Mouse (Mus musculus): ENCODE data around the gene Wdfy4.

Gene Wdfy4

DNA sequence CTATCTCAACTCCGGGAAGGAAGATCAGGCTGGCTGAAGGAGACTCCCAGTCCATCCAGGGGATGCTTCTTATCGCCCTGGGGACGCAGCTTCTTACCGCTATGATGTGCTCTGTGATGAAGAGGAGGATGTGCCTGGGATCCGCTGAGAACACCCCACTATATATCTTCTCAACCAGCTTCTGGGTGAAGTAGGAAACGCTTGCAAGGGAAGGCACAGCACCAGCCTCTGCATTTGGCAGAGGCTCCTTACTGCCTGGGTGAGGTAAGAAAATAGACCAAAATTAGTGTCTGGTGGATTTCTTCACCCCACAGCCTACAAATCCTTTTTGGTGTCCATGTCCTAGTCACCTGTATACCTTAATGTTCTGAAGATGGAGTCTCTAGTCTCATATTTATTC, 107.2 kb downstream of the Wdfy4 start:
- DNase-seq, result no peak

DNA sequence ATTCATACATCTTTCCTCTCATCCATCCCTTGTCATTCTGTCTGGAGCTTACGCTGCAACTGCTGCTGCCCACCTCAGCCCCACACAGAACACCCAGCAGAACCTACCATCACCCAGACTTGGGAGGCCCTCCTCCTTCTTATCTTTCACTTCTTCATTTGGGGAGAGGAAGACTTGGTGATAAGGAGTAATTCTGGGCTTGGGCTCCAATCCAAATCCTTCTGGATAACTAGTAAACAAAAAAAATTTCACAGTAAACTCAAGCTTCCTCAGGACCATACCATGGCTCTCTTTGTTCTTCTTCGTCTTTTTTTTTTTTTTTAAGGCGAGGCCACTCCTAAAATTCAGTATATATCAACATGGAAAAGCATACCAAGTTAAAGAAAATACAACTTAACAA, 112.0 kb downstream of the Wdfy4 start:
- no peak for DNase-seq

DNA sequence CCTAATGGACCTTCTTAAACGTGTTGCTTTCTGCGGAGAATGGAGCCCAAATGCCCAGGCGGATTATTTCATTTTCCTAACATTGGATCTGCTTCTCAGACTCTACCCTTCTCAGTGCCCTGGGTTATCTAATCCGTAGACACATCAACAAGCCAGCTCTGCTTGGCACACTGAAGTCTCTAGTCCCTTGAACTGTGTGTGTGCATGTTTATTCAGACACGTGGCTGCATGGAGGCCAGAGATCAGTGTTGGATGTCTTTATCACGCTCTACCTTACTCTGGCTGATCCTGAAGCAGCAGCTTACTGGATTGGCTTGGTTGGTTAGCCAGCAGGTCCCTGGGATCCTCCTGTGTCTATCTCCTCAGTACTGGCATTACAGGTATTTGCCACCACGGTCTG, 113.0 kb downstream of the Wdfy4 start:
- DNase-seq, result no peak

DNA sequence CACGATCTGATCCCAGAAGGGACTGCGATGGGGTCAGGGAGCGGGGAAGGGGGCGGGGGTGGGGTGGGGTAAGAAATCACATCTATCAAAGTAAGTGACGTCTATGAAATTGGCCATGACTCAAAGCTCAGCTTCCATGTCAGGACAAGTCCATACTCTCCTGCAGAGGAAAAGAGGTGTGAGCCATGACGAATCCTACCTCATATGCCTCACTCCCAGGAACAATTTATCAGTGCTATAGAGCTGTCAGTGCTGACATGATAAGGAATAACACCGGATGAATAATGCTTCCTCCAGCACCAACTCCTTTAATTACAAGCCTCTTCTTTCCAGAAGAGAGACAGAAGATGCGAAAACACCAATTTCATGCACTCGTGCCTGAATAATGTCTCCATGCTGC, 117.6 kb downstream of the Wdfy4 start:
- no peak for DNase-seq

DNA sequence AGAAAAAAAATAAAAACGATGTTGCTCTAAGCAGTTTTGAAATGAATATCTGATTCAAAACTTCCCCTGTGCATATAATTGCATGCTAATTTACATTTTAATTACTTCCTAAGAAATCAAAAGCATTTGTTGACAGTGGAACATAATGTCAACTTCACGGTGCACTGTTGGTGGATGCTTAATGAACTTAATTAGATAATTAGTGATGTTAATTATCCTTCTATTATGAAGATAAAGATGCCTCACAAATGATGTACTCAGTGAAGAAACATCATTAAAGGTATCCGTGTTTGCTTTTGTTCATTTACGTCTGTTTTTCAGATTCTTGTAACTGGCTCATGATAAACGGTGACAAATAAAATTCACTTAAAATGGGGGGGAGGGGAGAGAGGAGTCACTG, 122.3 kb downstream of the Wdfy4 start:
- DNase-seq, result no peak

DNA sequence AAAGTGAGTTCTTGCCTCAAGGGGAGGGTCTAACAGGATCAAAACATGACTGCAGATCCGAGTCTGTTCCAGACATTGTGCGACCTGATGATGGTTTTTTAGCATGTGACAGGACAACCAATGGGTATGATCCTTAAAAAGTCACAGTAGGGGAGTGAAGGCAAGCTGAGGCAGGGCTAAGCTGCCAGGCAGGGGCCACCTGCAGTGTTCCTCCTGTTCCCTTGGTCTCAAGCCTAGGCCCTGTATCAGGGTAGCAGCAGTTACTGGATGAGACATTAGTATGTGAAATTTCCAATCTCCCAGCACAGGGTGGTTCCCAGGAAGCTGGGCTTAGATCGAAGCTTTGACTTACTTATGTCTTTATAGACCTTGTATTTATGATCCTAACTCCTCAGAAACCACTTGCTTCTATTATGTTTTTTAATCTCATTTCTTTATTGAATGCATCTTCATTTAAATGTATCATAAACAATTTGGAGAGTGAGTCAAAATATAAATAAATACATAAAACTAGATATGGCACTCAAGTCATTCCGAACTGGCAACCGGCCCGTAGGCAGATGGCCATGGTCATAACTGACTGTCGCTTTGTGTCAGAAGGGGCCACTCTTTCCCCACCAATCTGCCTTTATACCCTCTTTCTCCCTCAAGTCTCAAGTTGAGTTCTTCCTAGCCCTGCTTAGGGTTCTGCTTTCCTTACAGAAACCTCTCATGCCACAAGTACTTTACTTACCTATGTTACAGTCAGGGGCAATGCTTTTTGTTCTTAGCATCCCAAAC, 126.2 kb downstream of the Wdfy4 start:
- no peak for DNase-seq

DNA sequence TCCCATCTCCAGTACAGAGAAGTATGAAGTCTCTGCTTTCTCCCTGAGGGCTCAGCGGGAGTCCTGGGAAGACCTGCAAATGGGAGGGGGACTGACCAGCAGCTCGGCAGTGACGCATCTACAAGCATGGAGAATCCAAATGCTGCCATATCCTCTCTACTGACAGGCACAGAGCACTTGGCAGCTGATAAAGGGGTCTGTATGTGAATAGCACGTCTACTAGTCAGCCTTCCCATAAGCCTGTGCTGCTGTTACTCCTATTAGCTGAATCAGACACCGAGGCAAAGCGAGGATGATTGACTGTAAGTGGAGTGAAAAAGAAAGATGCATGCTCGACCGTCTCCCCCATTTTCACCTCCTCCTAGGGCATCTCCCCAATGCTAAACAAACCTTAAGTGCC, 131.9 kb downstream of the Wdfy4 start:
- DNase-seq, result no peak

DNA sequence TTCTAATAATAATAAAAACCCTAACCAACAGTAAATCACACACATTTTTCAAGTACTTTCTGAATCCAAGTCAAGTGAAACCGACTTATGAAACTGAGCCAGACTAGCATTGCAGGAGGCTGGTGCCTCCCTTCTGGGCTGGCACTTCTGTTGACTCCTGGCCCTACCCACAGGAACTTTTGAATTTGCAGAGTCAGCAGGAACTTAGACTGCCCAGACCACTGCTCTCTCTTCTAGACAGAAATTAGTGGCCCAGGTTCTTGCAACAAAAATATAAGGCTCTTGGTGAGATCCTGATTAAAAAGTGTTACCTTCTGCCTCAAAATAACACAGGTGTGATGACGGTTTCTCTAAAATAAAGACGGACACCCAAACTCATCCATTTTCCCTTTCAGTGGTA, 140.1 kb downstream of the Wdfy4 start:
- DNase-seq, result no peak

DNA sequence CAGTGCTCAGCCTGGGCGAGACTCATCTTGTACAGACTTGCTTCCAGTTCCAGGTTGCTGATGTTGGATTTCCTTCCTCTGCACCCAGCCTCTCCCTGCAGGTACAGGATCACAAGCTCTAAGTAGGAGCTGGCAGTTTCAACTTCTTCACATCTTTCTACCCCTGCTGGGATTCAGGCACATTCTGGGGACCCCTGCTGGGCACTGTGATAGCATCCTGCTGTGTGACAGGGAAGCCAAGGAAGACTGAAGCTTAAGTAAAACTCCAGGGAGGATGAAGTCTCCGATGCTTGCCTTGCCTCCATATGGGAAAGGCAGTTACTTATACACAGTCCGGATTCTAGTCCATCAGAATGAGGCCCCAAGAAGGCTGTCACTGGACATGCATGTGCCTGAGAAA, 148.5 kb downstream of the Wdfy4 start:
- DNase-seq, result peak; percentile 33 to 45

DNA sequence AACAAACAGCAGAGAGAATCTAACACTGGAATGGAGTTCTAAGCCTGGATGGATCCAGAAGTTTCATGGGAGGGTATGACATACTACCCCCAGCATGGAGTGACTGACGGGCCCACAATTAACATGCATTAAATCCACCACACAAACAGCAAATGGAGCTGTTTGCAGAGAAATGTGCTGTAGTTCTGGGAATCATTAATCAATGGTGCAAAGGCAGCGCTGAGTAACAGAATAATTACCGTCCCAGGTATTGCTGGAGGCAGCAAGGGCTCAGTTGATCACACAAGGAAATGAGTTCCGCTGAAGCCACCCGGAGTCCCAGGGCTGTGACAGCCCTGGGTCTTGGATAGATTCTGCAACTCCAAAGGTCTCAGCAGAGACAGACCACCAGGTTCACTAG, 149.9 kb downstream of the Wdfy4 start:
- DNase-seq, result peak; percentile 9 to 26

DNA sequence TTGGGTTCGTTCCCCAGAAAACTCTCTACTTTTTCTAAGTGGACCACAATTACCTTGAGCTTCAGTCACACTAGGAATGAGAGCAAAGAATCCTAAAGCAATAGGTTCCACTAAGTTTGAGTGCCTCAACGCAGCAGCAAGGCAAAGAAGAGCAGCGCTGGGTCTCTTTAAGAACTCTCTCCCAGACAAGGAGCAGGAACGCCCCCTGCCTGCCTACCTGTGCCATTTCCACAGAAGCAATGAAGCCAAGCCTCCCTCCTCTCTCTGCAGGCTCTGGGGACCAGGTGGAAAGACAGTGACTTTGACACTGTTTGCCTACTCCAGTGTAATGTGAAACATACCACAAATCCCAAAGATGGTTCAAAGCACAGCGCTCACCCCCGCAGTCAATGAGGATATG, 151.9 kb downstream of the Wdfy4 start:
- peak; percentile 73 to 74 for DNase-seq

DNA sequence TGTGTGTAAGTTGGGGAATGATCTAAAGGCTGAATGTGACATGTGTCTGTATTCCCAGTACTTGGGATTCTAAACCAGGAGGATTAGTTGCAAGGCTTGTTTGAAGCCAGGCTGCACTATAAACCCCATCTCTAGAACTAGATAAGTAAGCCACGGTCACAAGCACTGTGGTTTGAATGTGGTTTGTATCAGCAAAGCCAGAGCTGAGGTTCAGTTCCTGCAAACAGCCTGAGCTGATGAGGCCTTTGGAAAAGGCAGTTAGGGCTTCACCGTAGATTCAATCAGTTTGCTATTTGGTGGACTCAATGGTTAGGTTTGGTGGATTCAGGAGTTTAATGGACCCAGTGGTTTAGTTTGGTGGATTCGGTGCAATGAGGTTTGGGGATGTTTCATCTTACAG, 154.5 kb downstream of the Wdfy4 start:
- DNase-seq, result no peak

DNA sequence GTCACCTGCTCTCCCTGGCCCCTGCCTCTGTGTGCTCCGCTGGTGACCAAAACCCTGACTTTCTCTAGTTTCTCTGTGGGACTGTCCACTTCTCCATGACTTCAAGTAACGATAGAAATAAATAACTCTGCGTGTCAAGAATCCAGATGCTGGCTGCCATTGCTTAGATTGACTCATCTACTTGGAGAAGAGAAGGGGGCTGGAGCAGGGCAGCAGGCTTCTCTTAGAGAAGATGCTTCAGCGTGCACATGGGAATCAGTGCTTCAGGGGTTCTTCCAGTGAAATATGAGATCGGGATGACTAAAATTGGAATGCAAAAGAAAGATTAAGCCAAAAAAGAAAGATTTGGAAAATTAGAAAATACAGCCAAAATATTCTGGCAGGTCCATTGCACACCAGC, 165.7 kb downstream of the Wdfy4 start:
- DNase-seq, result no peak

DNA sequence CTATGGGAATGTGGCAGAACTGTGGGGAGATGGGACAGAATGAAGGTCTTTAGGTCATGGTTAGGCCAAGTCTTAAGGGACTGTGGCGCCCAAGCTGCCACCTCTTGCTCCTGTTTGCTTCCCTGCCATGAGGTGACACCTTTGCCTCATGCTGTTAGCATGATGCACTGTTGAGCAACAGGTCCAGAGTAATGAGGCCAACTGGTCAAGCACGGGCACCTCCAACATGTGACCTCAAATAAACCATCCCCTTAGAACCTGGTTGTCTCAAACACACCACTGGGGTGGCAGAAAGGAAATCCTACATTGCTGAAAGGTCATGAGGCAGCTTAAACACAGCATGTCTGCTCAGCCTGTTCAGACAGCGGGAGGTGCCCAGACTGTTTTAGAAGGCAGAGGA, 166.3 kb downstream of the Wdfy4 start:
- DNase-seq, result no peak

DNA sequence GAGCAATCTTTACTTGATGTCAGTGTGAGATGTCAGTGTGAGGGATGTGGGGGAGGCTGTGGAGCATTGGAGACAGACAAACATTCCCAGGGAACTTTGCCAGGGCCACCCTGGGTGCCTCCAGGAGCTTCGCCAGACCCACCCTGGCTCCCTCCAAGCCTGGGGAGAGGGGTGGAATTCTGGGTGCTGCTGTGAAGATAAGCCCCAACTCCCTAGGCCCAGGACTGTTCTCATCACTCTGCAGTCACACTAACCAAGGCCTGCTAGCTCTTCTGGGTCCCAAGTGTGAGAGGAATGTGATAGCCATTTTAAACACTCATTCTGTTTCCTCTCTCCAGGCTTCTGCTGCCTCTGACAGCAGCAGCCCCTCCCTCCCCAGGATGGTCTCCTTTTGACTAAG, 177.7 kb downstream of the Wdfy4 start:
- no peak for DNase-seq

DNA sequence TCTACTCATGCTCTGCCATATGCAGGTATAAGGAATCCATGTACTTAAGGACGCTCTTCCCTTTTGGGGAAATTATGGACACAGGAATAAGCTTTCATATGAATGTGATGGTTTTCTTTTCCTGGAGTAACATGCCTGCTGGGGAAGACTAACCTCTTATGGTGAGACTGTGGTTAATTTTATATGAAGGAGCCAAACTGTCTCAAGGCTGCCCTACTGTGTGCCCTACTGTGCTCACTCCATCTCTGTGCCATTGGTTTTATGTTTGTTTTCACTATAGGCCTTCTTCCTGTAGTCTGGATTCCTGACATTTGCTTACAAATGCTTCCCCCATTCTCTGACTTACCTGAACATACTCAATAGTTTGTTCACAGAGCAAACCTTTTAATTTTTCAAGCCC, 180.2 kb downstream of the Wdfy4 start:
- no peak for DNase-seq

DNA sequence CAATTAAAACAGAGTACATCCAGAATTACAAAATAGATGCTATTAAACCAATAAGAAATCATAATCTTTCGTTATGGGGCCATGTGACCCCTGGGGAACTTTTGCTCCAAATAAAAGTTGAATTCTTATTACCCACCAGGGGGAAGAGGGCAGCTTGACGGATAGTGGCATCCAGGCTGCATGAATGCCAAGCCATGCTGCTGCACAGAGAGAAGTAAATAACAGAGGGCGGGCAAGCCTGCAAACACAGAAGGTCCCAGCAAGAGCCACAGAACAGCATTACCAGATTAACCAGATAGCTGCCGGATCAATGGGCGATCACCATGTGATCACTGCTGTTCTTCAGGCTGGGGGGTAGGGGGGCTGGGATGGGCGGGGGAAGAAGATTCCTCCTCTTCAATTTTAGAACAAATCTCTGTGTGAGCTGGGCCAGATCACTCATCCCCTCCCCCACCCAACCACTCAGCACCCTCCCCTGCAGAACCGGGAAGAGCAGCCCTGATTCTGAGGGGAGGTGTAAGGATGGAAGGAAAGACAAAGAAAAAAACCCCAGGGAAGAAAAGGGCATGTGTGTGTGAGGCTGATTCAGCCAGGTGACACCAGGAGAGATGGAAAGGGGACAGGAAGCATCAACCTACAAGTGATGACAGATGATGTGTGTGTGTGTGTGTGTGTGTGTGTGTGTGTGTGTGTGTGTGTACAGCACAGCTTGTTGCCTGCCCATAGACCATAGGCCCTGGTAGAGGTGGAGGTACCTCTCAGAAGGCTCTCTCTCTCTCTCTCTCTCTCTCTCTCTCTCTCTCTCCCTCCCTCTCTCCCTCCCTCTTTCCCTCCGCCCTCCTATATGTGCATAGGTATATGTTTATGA, 185.0 kb downstream of the Wdfy4 start:
- DNase-seq, result no peak

DNA sequence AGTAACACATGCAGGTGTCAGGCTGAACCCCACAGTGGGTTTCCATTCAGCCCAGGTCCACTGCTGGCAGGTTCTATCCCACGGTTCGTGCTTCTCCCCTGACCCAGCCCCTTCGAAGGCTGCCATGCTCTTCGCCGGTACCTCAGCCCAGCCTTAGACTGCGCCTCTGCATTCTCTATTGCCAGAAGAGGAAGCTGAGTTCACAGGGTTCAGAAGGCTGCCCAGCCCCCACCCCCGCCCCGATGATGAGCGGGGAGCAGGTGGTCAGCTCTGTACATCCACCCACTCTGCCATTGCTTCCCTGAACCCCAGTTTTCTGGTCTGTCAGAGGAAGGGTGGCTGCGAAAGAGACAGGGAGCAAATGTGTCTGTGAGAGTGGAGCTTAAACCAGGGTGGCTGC, 185.8 kb downstream of the Wdfy4 start:
- DNase-seq, result no peak

DNA sequence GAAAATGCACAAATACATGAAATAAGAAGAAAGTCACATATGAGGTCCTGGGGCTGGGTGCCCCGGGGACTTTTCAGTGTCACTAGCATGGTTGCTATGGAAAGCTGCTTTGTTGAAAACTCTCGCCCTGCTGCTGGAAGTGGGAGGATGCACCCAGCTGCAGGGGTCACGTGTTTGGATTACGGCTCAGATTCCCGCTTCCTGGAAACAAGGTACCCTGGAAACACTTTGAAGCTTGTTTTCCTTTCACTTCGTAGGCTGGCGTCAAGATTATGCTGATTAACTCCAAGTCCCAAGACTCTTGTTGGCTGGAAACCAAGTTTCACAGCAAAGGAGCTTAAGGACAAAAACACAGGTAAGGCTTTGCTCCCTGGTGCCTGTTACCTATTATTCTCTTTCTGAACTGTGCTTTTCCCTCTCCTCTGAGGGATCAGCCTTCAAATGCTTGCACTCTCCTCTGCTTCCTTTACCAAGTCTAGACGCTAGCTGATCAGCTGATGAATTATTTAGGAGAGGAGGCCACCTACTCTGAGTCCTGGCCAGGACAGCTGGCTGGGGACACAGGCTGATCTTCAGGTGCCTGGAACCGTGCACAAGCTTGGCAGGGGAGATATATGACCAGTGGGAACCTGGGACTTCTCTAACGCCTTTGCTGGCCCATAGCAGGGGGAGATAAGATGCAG, 190.2 kb downstream of the Wdfy4 start:
- DNase-seq, result peak; percentile 33 to 64

DNA sequence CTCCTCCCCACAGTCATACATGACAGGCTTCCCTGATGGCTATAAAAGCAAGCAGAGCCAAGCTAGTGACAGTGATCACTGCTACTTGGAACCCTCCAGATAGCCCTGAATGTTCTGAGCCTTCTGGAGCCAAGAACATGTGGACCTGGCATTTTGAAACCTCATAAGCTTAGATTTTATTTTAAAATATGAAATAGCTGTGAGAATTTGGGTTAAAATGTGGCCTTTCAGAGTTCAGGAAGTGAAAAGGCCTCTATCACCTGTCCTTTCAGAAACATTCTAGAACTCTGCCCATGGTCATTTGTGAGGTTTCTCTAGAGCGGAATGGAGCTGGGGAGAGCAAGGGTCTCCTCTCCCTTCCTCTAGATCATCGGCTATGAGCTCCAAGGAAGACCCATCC, 194.2 kb downstream of the Wdfy4 start, which contains the start of gene Lrrc18:
Gene Lrrc18 (plus strand): TSS at position 301 of the 400 bp plus-strand sequence.
- no peak for DNase-seq

DNA sequence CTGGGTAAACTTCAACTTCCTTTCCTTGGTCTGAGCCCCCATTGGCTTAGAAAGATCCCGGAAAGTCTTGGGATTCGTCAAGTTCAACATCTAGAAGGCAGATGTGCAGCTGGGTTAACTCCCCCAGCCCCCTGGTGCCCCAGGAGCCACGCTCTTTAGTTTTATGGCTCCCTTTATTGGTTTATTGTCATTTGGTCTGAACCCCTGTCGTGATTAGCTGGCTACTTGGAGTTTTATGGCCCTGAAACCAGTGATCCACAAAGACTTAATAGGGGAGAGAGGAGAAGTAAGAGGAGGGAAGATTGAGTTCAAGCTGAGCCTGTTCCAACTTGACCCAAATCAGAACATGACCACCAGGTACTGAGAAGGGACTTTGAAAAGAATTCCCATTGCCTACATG, 198.6 kb downstream of the Wdfy4 start:
- DNase-seq, result peak in 1 of 2 experiments; percentile 14

DNA sequence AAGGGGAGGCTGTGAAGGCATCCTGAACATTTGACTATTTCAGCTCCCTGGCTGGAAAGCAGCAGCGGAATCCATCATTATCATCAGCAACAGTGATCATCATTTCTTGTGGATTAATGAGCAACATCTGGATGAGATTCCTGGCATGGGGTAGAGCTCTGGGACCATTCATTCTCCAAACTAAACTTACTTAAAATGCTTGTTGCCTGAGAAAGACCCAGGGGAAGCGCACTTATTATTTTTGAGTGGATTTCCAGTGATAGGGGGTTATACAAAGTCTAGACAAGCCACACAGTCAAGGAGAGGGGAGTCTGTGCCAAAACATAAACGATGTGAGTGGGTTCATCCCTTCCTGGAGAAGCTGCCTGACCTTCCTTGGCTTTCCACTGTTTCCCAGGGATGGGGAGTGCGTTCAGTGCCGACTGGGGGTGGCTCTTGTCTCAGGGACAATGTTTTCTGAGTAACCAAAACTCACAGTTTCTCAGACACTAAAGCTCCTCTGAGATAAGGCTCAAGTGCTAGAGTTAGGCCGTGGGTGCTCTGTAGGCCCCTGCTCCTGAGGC, 201.1 kb downstream of the Wdfy4 start:
- DNase-seq, result no peak

DNA sequence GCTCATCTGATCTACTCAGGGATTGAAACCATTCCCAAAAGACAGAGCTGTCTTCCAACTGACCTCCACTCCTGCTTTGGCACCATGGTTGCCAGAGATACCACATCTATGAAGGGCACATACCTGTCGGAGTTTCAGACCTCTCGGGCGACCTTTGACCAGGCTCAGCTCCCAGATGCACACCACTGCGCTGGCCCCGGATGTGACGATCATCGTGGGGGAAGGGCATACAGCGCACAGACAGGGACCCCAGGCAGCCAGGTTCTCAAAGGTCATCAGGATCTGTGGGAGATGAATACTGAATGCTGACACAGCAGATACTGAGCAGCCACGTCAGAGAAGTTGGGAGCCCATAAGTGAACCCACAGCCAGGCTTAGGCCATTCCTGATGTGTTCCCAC, 214.6 kb downstream of the Wdfy4 start:
- DNase-seq, result no peak
